Mouse (Mus musculus): ENCODE results near the gene Tm9sf1. TPM values are rescaled to one million over a fixed set of nuclear protein-coding genes. Genes with fewer than 3 reads are reported as not detected.

Tm9sf1 gene
- total RNA-seq (2014; rRNA removed) (55.3 and 59.3 TPM in 2 replicates), polyA plus RNA-seq (2015; fragmentation: Nextera tagmentation; extraction: Ambion mirVana) (59.7 and 62.8 TPM in 2 replicates)

GRCm38 (mm10) chr14:55643060-55643907 is at the start of gene Tm9sf1:
Gene Tm9sf1 (minus strand): TSS chr14:55643806.
- WGBS = under 1% methylated on average over 80 of the region's 89 CpGs
- TF ChIP-seq CTCF (IDR thresholded peaks at IDR 0.05; ENCODE audit: low read depth) = no peak
- H3K4me3 ChIP-seq (ENCODE audit: low read length) = peak within 1 kb of the TSS; percentile 96
- H3K27ac ChIP-seq = peak within 1 kb of the TSS; percentile 98
- peak; percentile 85 for DNase-seq (ENCODE audit: low spot score)
- peaks cover 11% of the 10 kb centered on the region; the same call in 1 of the 2 replicates for H3K36me3 ChIP-seq (ENCODE audit: insufficient read depth, low read length)
- peak within 1 kb of the TSS; percentile 95 for H3K9ac ChIP-seq (replicated peaks; ENCODE audit: low read length)
- H3K4me2 ChIP-seq (ENCODE audit: low read depth, low read length) = peak within 1 kb of the TSS; percentile 82
- H3K4me1 ChIP-seq (ENCODE audit: insufficient read depth, low read length) = peaks cover 12% of the 10 kb centered on the region; the same call in 1 of the 2 replicates
- no peaks in the 10 kb centered on the region for H3K27me3 ChIP-seq (ENCODE audit: insufficient read depth, low read length)
- H3K9me3 ChIP-seq (ENCODE audit: low read length) = no peaks in the 10 kb centered on the region
- peak; percentile 91 for ATAC-seq

- WGBS = 85% methylated on average over 10 of the region's 10 CpGs
Observed at GRCm38 (mm10) chr14:55689433-55689832, 45.8 kb upstream of the Tm9sf1 start.

GRCm38 (mm10) chr14:55682118-55682493 is 38.5 kb upstream of the Tm9sf1 start:
- H3K9ac ChIP-seq (replicated peaks; ENCODE audit: low read length) = peak overlapping the region; percentile 75; the same call in 1 of the 2 replicates
- peaks cover 14% of the 10 kb centered on the region for H3K36me3 ChIP-seq (ENCODE audit: insufficient read depth, low read length)

More at GRCm38 (mm10) chr14:55689433-55689832, 45.8 kb upstream of the Tm9sf1 start:
- DNase-seq (ENCODE audit: low spot score) (no peak), ATAC-seq (no peak)
- Histone ChIP-seq H3K9ac (replicated peaks; ENCODE audit: low read length) (no peak overlapping the region), H3K9me3 (ENCODE audit: low read length) (no peaks in the 10 kb centered on the region), H3K36me3 (ENCODE audit: insufficient read depth, low read length) (no peaks in the 10 kb centered on the region), H3K4me3 (ENCODE audit: low read length) (no peak overlapping the region), H3K4me1 (ENCODE audit: insufficient read depth, low read length) (no peaks in the 10 kb centered on the region), H3K4me2 (ENCODE audit: low read depth, low read length) (no peak overlapping the region), H3K27ac (no peak overlapping the region), H3K27me3 (ENCODE audit: insufficient read depth, low read length) (no peaks in the 10 kb centered on the region)
- TF ChIP-seq CTCF (IDR thresholded peaks at IDR 0.05; ENCODE audit: low read depth) = no peak

GRCm38 (mm10) chr14:55681160-55682117 is 37.8 kb upstream of the Tm9sf1 start, which contains the start of gene Tinf2:
Gene Tinf2 (minus strand): TSS chr14:55681820.
- peak; percentile 85 for TF ChIP-seq CTCF (IDR thresholded peaks at IDR 0.05; ENCODE audit: low read depth)
- H3K4me2 ChIP-seq (ENCODE audit: low read depth, low read length) = peak within 1 kb of the TSS; percentile 95
- H3K27me3 ChIP-seq (ENCODE audit: insufficient read depth, low read length) = no peaks in the 10 kb centered on the region
- peaks cover 20% of the 10 kb centered on the region for H3K36me3 ChIP-seq (ENCODE audit: insufficient read depth, low read length)
- ATAC-seq (peak; percentile 99), DNase-seq (ENCODE audit: low spot score) (peak; percentile 98)
- WGBS = under 1% methylated on average over 66 of the region's 66 CpGs
- peak within 1 kb of the TSS; percentile 65 for H3K4me3 ChIP-seq (ENCODE audit: low read length)
- H3K9ac ChIP-seq (replicated peaks; ENCODE audit: low read length) = peak within 1 kb of the TSS; percentile 75
- H3K27ac ChIP-seq = peak within 1 kb of the TSS; percentile 76
- no peaks in the 10 kb centered on the region; the same call in 1 of the 2 replicates for H3K4me1 ChIP-seq (ENCODE audit: insufficient read depth, low read length)
- no peaks in the 10 kb centered on the region for H3K9me3 ChIP-seq (ENCODE audit: low read length)

More at GRCm38 (mm10) chr14:55682118-55682493, 38.5 kb upstream of the Tm9sf1 start:
- TF ChIP-seq CTCF (IDR thresholded peaks at IDR 0.05; ENCODE audit: low read depth) = no peak
- Histone ChIP-seq H3K4me1 (ENCODE audit: insufficient read depth, low read length) (no peaks in the 10 kb centered on the region; the same call in 1 of the 2 replicates), H3K4me3 (ENCODE audit: low read length) (peak overlapping the region; percentile 65), H3K9me3 (ENCODE audit: low read length) (no peaks in the 10 kb centered on the region), H3K27me3 (ENCODE audit: insufficient read depth, low read length) (no peaks in the 10 kb centered on the region), H3K4me2 (ENCODE audit: low read depth, low read length) (peak overlapping the region; percentile 95), H3K27ac (0 out of 2 replicates have a peak overlapping the region, but pooled peaks have one; percentile 76)
- ATAC-seq (peak; percentile 13), DNase-seq (ENCODE audit: low spot score) (no peak)
- 8% methylated on average over 3 of the region's 3 CpGs for WGBS

GRCm38 (mm10) chr14:55677615-55678014 is 34.0 kb upstream of the Tm9sf1 start:
- H3K27ac ChIP-seq = no peak overlapping the region
- no peaks in the 10 kb centered on the region for H3K9me3 ChIP-seq (ENCODE audit: low read length)
- H3K4me3 ChIP-seq (ENCODE audit: low read length) = no peak overlapping the region
- ATAC-seq (no peak), DNase-seq (ENCODE audit: low spot score) (no peak)
- no peaks in the 10 kb centered on the region for H3K27me3 ChIP-seq (ENCODE audit: insufficient read depth, low read length)
- H3K4me1 ChIP-seq (ENCODE audit: insufficient read depth, low read length) = peaks cover 4% of the 10 kb centered on the region
- H3K9ac ChIP-seq (replicated peaks; ENCODE audit: low read length) = no peak overlapping the region
- WGBS = 87% methylated on average over 4 of the region's 4 CpGs
- no peak for TF ChIP-seq CTCF (IDR thresholded peaks at IDR 0.05; ENCODE audit: low read depth)
- H3K4me2 ChIP-seq (ENCODE audit: low read depth, low read length) = no peak overlapping the region
- H3K36me3 ChIP-seq (ENCODE audit: insufficient read depth, low read length) = peaks cover 29% of the 10 kb centered on the region

GRCm38 (mm10) chr14:55672741-55673060 is 29.1 kb upstream of the Tm9sf1 start:
- Histone ChIP-seq H3K9me3 (ENCODE audit: low read length) (no peaks in the 10 kb centered on the region), H3K36me3 (ENCODE audit: insufficient read depth, low read length) (peaks cover 16% of the 10 kb centered on the region; the same call in 1 of the 2 replicates), H3K4me1 (ENCODE audit: insufficient read depth, low read length) (peaks cover 4% of the 10 kb centered on the region), H3K27ac (0 out of 2 replicates have a peak overlapping the region, but pooled peaks have one; percentile 82), H3K4me3 (ENCODE audit: low read length) (peak overlapping the region; percentile 60), H3K27me3 (ENCODE audit: insufficient read depth, low read length) (no peaks in the 10 kb centered on the region), H3K9ac (replicated peaks; ENCODE audit: low read length) (no peak overlapping the region), H3K4me2 (ENCODE audit: low read depth, low read length) (peak overlapping the region; percentile 62)
- DNase-seq (ENCODE audit: low spot score) (no peak), ATAC-seq (no peak)
- TF ChIP-seq CTCF (IDR thresholded peaks at IDR 0.05; ENCODE audit: low read depth) = no peak
- 82% methylated on average over 7 of the region's 7 CpGs for WGBS
